Mouse (Mus musculus): ENCODE results near the gene Mical1.

Gene Mical1

DNA sequence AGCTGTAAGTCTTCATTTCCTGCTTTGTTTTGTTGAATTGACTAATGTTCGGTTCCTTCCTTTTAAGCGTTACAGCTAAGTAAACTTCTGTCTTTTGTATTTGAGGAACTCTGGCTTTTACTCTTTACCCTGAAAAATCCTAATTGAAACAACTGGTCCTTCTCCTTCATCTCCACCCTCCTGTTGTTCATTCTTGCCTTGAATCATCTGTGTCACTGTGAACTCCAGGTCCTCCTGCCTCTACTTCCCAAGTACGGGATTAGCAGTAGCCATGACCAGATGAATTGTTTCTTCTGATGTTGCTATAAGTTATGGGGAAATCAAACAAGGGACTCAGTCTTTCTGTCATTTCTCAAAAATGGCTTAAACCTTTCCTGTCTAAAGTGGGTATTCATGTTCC is 47.3 kb downstream of the Mical1 start:
- DNase-seq: no peak

DNA sequence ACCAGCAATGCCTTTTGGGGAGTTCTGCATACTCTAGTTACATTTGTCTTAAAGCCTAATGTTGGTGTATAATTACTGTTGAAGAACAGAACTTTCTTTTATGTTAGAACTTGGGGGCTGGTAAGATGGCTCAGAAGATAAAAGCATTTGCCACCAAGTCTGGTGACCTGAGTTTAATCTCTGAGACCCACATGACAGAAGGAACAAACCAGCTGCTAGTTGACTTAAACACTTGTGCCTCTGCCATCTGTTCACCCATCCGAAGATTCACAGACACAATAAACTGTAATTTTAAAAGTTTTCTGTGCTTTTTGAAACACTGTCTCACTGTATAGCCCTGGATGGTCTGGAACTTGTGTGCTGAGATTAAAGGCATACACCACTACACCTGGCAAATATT is 49.6 kb downstream of the Mical1 start:
- DNase-seq: no peak

DNA sequence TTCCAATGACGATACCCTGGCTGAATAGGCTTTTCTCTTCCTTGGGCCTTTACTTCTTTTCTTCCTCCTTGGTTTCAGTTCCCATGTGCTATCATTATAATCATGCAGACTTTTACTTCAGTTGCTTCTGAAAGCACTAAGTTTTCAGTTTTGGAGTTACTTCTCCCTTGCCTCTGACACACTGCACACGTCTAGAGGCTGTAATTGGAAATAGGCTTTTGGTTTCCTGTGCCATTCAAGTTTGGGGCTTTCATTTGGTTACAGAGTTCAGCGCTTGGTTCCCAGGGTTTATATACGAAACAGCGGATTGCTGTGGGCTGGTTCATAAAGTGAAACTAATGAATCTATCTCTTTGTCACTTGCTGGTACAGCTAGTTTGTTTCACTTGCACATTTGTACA is 53.9 kb downstream of the Mical1 start:
- no peak for DNase-seq

DNA sequence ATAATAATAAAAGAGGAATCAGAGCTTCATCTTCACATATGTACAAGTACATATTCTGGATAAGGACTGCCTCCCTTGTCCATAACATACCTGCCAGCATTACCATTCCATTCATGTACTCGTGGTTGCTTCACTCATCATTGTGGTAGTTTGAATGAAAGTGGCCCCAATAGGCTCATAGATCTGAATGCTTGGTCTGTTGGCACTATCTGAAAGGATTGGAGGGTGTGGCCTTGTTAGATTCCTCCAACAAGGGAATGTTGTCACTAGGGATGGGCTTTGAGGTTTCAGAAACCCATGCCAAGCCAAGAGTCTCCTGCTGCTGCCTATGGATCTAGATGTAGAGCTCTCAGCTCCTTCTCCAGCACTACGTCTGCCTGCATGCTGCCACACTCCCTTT is 59.9 kb downstream of the Mical1 start:
- no peak for DNase-seq
